Mouse (Mus musculus): ENCODE measurements around the gene 1700020N01Rik. TPM values are rescaled to one million over a fixed set of nuclear protein-coding genes. Genes with fewer than 3 reads are reported as not detected.

The 1700020N01Rik gene
- polyA plus RNA-seq, 1 experiment, result not detected

- Histone ChIP-seq H3K4me3 (replicated peaks) (no peak overlapping the region), H3K4me1 (ENCODE audit: control insufficient read depth) (no peaks in the 10 kb centered on the region), H3K36me3 (ENCODE audit: control insufficient read depth) (no peaks in the 10 kb centered on the region), H3K9me3 (ENCODE audit: control insufficient read depth, low read length) (no peaks in the 10 kb centered on the region), H3K27me3 (ENCODE audit: control insufficient read depth) (no peaks in the 10 kb centered on the region)
- no peak for TF ChIP-seq TAL1 (IDR thresholded peaks at IDR 0.05; ENCODE audit: low read length)
- TF ChIP-seq GATA1 (IDR thresholded peaks at IDR 0.05; ENCODE audit: low read length), result no peak
Measured at GRCm38 (mm10) chr10:21561181-21561580, 31.8 kb upstream of the 1700020N01Rik start.

GRCm38 (mm10) chr10:21563446-21563845 lies 29.5 kb upstream of the 1700020N01Rik start:
- Histone ChIP-seq H3K4me3 (replicated peaks) (no peak overlapping the region), H3K9me3 (ENCODE audit: control insufficient read depth, low read length) (no peaks in the 10 kb centered on the region), H3K36me3 (ENCODE audit: control insufficient read depth) (no peaks in the 10 kb centered on the region), H3K4me1 (ENCODE audit: control insufficient read depth) (no peaks in the 10 kb centered on the region), H3K27me3 (ENCODE audit: control insufficient read depth) (no peaks in the 10 kb centered on the region)
- no peak for TF ChIP-seq GATA1 (IDR thresholded peaks at IDR 0.05; ENCODE audit: low read length)
- TF ChIP-seq TAL1 (IDR thresholded peaks at IDR 0.05; ENCODE audit: low read length), result no peak

- no peak overlapping the region for H3K4me3 ChIP-seq (replicated peaks)
- no peak for TF ChIP-seq TAL1 (IDR thresholded peaks at IDR 0.05; ENCODE audit: low read length)
- no peak for TF ChIP-seq GATA1 (IDR thresholded peaks at IDR 0.05; ENCODE audit: low read length)
- no peaks in the 10 kb centered on the region for H3K36me3 ChIP-seq (ENCODE audit: control insufficient read depth)
- H3K4me1 ChIP-seq (ENCODE audit: control insufficient read depth), result no peaks in the 10 kb centered on the region
- H3K27me3 ChIP-seq (ENCODE audit: control insufficient read depth), result no peaks in the 10 kb centered on the region
- H3K9me3 ChIP-seq (ENCODE audit: control insufficient read depth, low read length), result no peaks in the 10 kb centered on the region
Measured at GRCm38 (mm10) chr10:21564189-21564588, 28.8 kb upstream of the 1700020N01Rik start.

- no peak for TF ChIP-seq TAL1 (IDR thresholded peaks at IDR 0.05; ENCODE audit: low read length)
- no peak for TF ChIP-seq GATA1 (IDR thresholded peaks at IDR 0.05; ENCODE audit: low read length)
- H3K9me3 ChIP-seq (ENCODE audit: control insufficient read depth, low read length), result no peaks in the 10 kb centered on the region
- no peaks in the 10 kb centered on the region for H3K36me3 ChIP-seq (ENCODE audit: control insufficient read depth)
- H3K4me3 ChIP-seq (replicated peaks), result no peak overlapping the region
- H3K4me1 ChIP-seq (ENCODE audit: control insufficient read depth), result no peaks in the 10 kb centered on the region
- no peaks in the 10 kb centered on the region for H3K27me3 ChIP-seq (ENCODE audit: control insufficient read depth)
Measured at GRCm38 (mm10) chr10:21566074-21566473, 26.9 kb upstream of the 1700020N01Rik start.

GRCm38 (mm10) chr10:21571615-21572014 lies 21.3 kb upstream of the 1700020N01Rik start:
- no peaks in the 10 kb centered on the region for H3K27me3 ChIP-seq (ENCODE audit: control insufficient read depth)
- H3K9me3 ChIP-seq (ENCODE audit: control insufficient read depth, low read length), result no peaks in the 10 kb centered on the region
- no peaks in the 10 kb centered on the region for H3K4me1 ChIP-seq (ENCODE audit: control insufficient read depth)
- H3K36me3 ChIP-seq (ENCODE audit: control insufficient read depth), result no peaks in the 10 kb centered on the region
- no peak for TF ChIP-seq TAL1 (IDR thresholded peaks at IDR 0.05; ENCODE audit: low read length)
- no peak for TF ChIP-seq GATA1 (IDR thresholded peaks at IDR 0.05; ENCODE audit: low read length)
- no peak overlapping the region for H3K4me3 ChIP-seq (replicated peaks)

- TF ChIP-seq TAL1 (IDR thresholded peaks at IDR 0.05; ENCODE audit: low read length) (no peak), GATA1 (IDR thresholded peaks at IDR 0.05; ENCODE audit: low read length) (no peak)
- Histone ChIP-seq H3K4me3 (replicated peaks) (no peak overlapping the region), H3K9me3 (ENCODE audit: control insufficient read depth, low read length) (no peaks in the 10 kb centered on the region), H3K36me3 (ENCODE audit: control insufficient read depth) (no peaks in the 10 kb centered on the region), H3K27me3 (ENCODE audit: control insufficient read depth) (no peaks in the 10 kb centered on the region), H3K4me1 (ENCODE audit: control insufficient read depth) (no peaks in the 10 kb centered on the region)
Measured at GRCm38 (mm10) chr10:21573713-21574112, 19.2 kb upstream of the 1700020N01Rik start.

GRCm38 (mm10) chr10:21575806-21576378 lies 17.1 kb upstream of the 1700020N01Rik start:
- no peaks in the 10 kb centered on the region for H3K4me1 ChIP-seq (ENCODE audit: control insufficient read depth)
- no peaks in the 10 kb centered on the region for H3K9me3 ChIP-seq (ENCODE audit: control insufficient read depth, low read length)
- H3K36me3 ChIP-seq (ENCODE audit: control insufficient read depth), result no peaks in the 10 kb centered on the region
- H3K4me3 ChIP-seq (replicated peaks), result no peak overlapping the region
- no peaks in the 10 kb centered on the region for H3K27me3 ChIP-seq (ENCODE audit: control insufficient read depth)
- no peak for TF ChIP-seq GATA1 (IDR thresholded peaks at IDR 0.05; ENCODE audit: low read length)
- no peak for TF ChIP-seq TAL1 (IDR thresholded peaks at IDR 0.05; ENCODE audit: low read length)

GRCm38 (mm10) chr10:21577798-21578197 lies 15.1 kb upstream of the 1700020N01Rik start:
- TF ChIP-seq GATA1 (IDR thresholded peaks at IDR 0.05; ENCODE audit: low read length) (no peak), TAL1 (IDR thresholded peaks at IDR 0.05; ENCODE audit: low read length) (no peak)
- no peaks in the 10 kb centered on the region for H3K4me1 ChIP-seq (ENCODE audit: control insufficient read depth)
- no peak overlapping the region for H3K4me3 ChIP-seq (replicated peaks)
- no peaks in the 10 kb centered on the region for H3K9me3 ChIP-seq (ENCODE audit: control insufficient read depth, low read length)
- H3K27me3 ChIP-seq (ENCODE audit: control insufficient read depth), result no peaks in the 10 kb centered on the region
- no peaks in the 10 kb centered on the region for H3K36me3 ChIP-seq (ENCODE audit: control insufficient read depth)

GRCm38 (mm10) chr10:21581546-21581945 lies 11.4 kb upstream of the 1700020N01Rik start:
- Histone ChIP-seq H3K4me3 (replicated peaks) (no peak overlapping the region), H3K27me3 (ENCODE audit: control insufficient read depth) (no peaks in the 10 kb centered on the region), H3K36me3 (ENCODE audit: control insufficient read depth) (no peaks in the 10 kb centered on the region), H3K4me1 (ENCODE audit: control insufficient read depth) (no peaks in the 10 kb centered on the region), H3K9me3 (ENCODE audit: control insufficient read depth, low read length) (no peaks in the 10 kb centered on the region)
- TF ChIP-seq GATA1 (IDR thresholded peaks at IDR 0.05; ENCODE audit: low read length) (no peak), TAL1 (IDR thresholded peaks at IDR 0.05; ENCODE audit: low read length) (no peak)

- Histone ChIP-seq H3K27me3 (ENCODE audit: control insufficient read depth) (no peaks in the 10 kb centered on the region), H3K36me3 (ENCODE audit: control insufficient read depth) (no peaks in the 10 kb centered on the region), H3K9me3 (ENCODE audit: control insufficient read depth, low read length) (no peaks in the 10 kb centered on the region), H3K4me3 (replicated peaks) (no peak overlapping the region), H3K4me1 (ENCODE audit: control insufficient read depth) (no peaks in the 10 kb centered on the region)
- TF ChIP-seq GATA1 (IDR thresholded peaks at IDR 0.05; ENCODE audit: low read length), result no peak
- TF ChIP-seq TAL1 (IDR thresholded peaks at IDR 0.05; ENCODE audit: low read length), result no peak
Measured at GRCm38 (mm10) chr10:21587041-21587440, 5.9 kb upstream of the 1700020N01Rik start.
